Mouse (Mus musculus) MEL (cell line): ENCODE measurements around the gene Zc3h10.

Experiments used
- CHD2 ChIP-seq: IDR thresholded peaks from 2 replicates; pipeline ENCODE4 v1.6.1; 2011; ENCODE audit warnings: low read length, improper control_type of control experiment
- CTCF ChIP-seq, 3 experiments: IDR thresholded peaks in 2 of 3; conservative IDR thresholded peaks in 1 of 3; 2 replicates each; pipeline ENCODE4 v1.5.1; 2011 to 2012; ENCODE audit warnings: low read length in 3 of 3, low read depth in 2 of 3, mild to moderate bottlenecking in 2 of 3, improper control_type of control experiment in 1 of 3, inconsistent platforms in 1 of 3, mixed read lengths in 1 of 3, moderate library complexity in 1 of 3; ENCODE audit not compliant: control insufficient read depth in 1 of 3, insufficient read depth in 1 of 3, poor library complexity in 1 of 3, severe bottlenecking in 1 of 3
- EP300 ChIP-seq, 2 experiments: IDR thresholded peaks; 2 replicates each; pipeline ENCODE4 v1.6.1; 2011; ENCODE audit warnings: improper control_type of control experiment in 2 of 2, low read length in 2 of 2, low read depth in 1 of 2, mild to moderate bottlenecking in 1 of 2
- GATA1 ChIP-seq: IDR thresholded peaks from 2 replicates; pipeline ENCODE4 v1.6.1; 2011; ENCODE audit warnings: low read depth, low read length, improper control_type of control experiment
- KAT2A ChIP-seq: conservative IDR thresholded peaks from 2 replicates; pipeline ENCODE4 v1.6.1; 2012; ENCODE audit warnings: low read depth, low read length, improper control_type of control experiment, inconsistent platforms
- MAX ChIP-seq: IDR thresholded peaks from 2 replicates; pipeline ENCODE4 v1.6.1; 2011; ENCODE audit warnings: low read length, improper control_type of control experiment
- MAZ ChIP-seq: IDR thresholded peaks from 2 replicates; pipeline ENCODE4 v1.6.1; 2012; ENCODE audit warnings: low read depth, mild to moderate bottlenecking, inconsistent platforms, low read length, improper control_type of control experiment
- NELFE ChIP-seq: IDR thresholded peaks from 2 replicates; pipeline ENCODE4 v1.6.1; 2011; ENCODE audit warnings: low read depth, low read length, improper control_type of control experiment
- USF2 ChIP-seq, 2 experiments: IDR thresholded peaks; 2 replicates each; pipeline ENCODE4 v1.6.1; 2011 to 2012; ENCODE audit warnings: improper control_type of control experiment in 2 of 2, low read length in 2 of 2, borderline replicate concordance in 1 of 2, inconsistent platforms in 1 of 2, low read depth in 1 of 2, mild to moderate bottlenecking in 1 of 2; ENCODE audit not compliant: insufficient read depth in 1 of 2
- ZC3H11A ChIP-seq: IDR thresholded peaks from 2 replicates; pipeline ENCODE4 v1.6.1; 2012; ENCODE audit warnings: low read depth, mild to moderate bottlenecking, inconsistent platforms, low read length, improper control_type of control experiment
- ZKSCAN1 ChIP-seq: IDR thresholded peaks from 2 replicates; pipeline ENCODE4 v1.6.1; 2012; ENCODE audit warnings: low read depth, mild to moderate bottlenecking, inconsistent platforms, low read length, improper control_type of control experiment, moderate library complexity
- ZMIZ1 ChIP-seq: IDR thresholded peaks from 2 replicates; pipeline ENCODE4 v1.6.1; 2012; ENCODE audit warnings: low read depth, mild to moderate bottlenecking, inconsistent platforms, low read length, improper control_type of control experiment, moderate library complexity
- ZNF384 ChIP-seq: IDR thresholded peaks from 2 replicates; pipeline ENCODE4 v1.6.1; 2012; ENCODE audit warnings: low read depth, mild to moderate bottlenecking, inconsistent platforms, low read length, improper control_type of control experiment

- TF ChIP-seq KAT2A (no peak), GATA1 (peak; percentile 48; the same call in 1 of the 2 replicates), MAZ (no peak), ZKSCAN1 (no peak), ZNF384 (no peak; the same call in 1 of the 2 replicates), ZMIZ1 (no peak), EP300 (IDR thresholded peaks at IDR 0.05; ENCODE audit: low read depth in 1 of 2, low read length in 2 of 2) (peak; percentile 45 to 56; a peak in 3 of 4 replicates), ZC3H11A (no peak), CHD2 (no peak), USF2 (IDR thresholded peaks at IDR 0.05; ENCODE audit: borderline replicate concordance in 1 of 2, insufficient read depth in 1 of 2, low read depth in 1 of 2, low read length in 2 of 2) (no peak), MAX (no peak), NELFE (no peak), CTCF (IDR thresholded peaks at IDR 0.05 in 2 of 3, conservative IDR thresholded peaks at IDR 0.05 in 1 of 3; ENCODE audit: control insufficient read depth in 1 of 3, insufficient read depth in 1 of 3, low read depth in 2 of 3, low read length in 3 of 3, poor library complexity in 1 of 3, severe bottlenecking in 1 of 3) (no peak)
Observed at GRCm38 (mm10) chr10:128535206-128535605, 12.4 kb downstream of the Zc3h10 start.
